Mouse (Mus musculus) Patski (cell line): Measurements from ENCODE around the gene Cfap299. TPM values are rescaled to one million over a fixed set of nuclear protein-coding genes. Genes with fewer than 3 reads are reported as not detected.

ENCODE experiments used
- ATAC-seq: fragments of 100-300 bp; one replicate; pipeline ENCODE4 v1.8.0; 2021
- CTCF ChIA-PET: fragments of 350-600 bp; sonication (Branson Sonifier 250); formaldehyde crosslinking; loops from one replicate; lab custom pipeline; 2022; ENCODE audit warnings: inconsistent platforms; lab: Charles Lee
- POLR2A ChIA-PET: fragments of 350-600 bp; sonication (Branson Sonifier 250); formaldehyde crosslinking; loops from one replicate; lab custom pipeline; 2022; ENCODE audit warnings: antibody characterized with exemption, inconsistent platforms; lab: Charles Lee
- DNase-seq: peaks from one replicate; pipeline ENCODE4 v3.0.0-alpha.2; 2011; ENCODE audit warnings: low read depth, low spot score
- H3K27me3 ChIP-seq: fragments of 371-371 bp; one replicate; pipeline ENCODE4 v1.5.1; 2021
- CTCF ChIP-seq: fragments of 100-300 bp; IDR thresholded peaks from one replicate; pipeline ENCODE4 v1.5.1; 2021
- in situ Hi-C: fragments of 300-500 bp; cut with MboI; formaldehyde crosslinking; loops from 3 replicates; pipeline ENCODE4 v1.11.1; 2018; ENCODE audit warnings: low pct_unique_long_range_greater_than_20kb, mixed read lengths
- polyA plus RNA-seq: library from polyadenylated mRNA; unstranded; gene quantifications from one replicate; pipeline ENCODE4 v1.2.3, GENCODE M21; 2021

Gene Cfap299
- polyA plus RNA-seq, 1 experiment from 2014 or later, result 0.23 TPM

DNA sequence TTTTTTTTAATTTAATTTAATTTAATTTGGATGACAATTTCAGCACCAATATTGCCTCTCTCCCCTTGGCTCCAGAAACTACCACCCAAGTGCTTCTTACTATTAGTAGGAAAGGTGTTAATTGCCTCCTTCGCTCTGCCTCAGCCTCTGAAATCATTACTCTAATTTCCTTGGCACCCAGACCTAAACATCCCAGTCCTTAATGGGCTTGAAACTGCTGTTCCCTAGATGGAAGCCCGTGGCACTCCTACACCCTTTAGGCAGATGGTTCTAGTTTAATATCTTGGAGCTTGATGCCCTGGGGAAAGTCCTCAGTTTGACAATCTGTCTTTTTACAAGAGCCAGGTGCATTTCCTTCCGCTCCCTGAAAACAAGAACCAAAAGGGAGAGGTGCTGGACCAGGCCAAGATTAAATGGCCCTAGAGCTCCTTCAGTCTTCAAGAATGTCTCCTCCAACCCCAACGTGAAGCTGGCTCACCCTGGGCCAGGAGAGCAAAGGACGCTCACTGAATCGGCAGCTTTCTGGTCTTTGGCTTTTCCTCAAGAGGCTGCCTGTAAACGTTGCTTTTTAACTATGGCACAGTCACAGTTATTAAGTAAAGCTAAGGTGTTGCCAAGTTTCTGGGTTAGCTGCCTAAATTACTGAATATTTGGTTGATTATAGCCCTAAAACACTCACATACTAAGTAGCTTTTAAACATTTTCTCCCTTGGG is 461.9 kb downstream of the Cfap299 start:
- DNase-seq, result no peak
- no peaks in the 10 kb centered on the region for H3K27me3 ChIP-seq
- no peak for ATAC-seq
- POLR2A ChIA-PET, result interaction anchor here (1.5 kb wide), 1 partner anchor 43 kb away, joined by 3 read pairs; no protein-coding TSS in a partner anchor
- in situ Hi-C loops, result no loop called here
- CTCF ChIA-PET, result interaction anchor here (0.9 to 1.2 kb wide), 4 partner anchors 9 to 25 kb away, joined by 3 to 4 read pairs (median 3); no protein-coding TSS in a partner anchor
- no peak for TF ChIP-seq CTCF

DNA sequence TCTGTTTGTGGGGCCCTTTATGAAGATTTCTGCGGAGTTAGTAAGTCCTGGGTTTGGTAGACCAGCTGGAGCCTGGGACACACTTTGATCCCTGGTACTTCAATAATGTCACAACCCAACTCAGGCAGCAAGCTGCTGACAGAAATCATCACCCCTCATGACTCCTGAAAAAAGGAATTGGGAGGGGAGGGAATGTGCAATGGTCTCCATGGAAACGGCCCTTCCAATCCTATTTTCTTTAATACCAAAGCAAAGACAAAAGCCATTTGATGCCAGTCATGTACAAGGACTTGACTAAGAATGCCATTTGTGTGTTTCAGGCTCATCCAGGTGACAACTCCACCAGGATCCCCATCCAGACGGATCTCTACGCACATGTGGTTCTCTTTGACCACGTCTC is 472.4 kb downstream of the Cfap299 start:
- TF ChIP-seq CTCF, result no peak
- in situ Hi-C loops, result no loop called here
- POLR2A ChIA-PET, result no interaction called here
- no peaks in the 10 kb centered on the region for H3K27me3 ChIP-seq
- CTCF ChIA-PET, result interaction anchor here (0.7 to 1.9 kb wide), 3 partner anchors 10 to 35 kb away, joined by 3 to 4 read pairs (median 4); no protein-coding TSS in a partner anchor
- DNase-seq (no peak), ATAC-seq (no peak)

DNA sequence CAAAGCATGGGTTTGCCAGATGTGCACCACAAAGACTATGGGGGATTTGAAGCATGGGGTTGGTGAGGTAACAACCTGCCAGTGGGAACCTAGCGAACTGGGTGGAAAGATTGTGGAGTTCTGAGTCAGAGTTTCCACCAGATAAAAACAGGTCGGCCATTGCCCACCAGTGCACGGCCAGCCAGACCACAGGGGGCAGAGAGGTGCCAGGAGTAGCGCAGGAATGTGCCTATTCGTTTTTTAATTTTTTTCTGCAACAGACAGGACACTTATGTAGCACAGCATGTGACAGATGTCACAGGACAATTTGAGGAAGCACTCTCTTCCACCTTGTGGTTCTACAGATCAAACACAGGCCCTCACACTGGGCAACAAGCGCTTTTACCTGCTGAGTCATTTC is 475.7 kb downstream of the Cfap299 start:
- POLR2A ChIA-PET, result interaction anchor here (0.6 kb wide), 1 partner anchor 79 kb away, joined by 3 read pairs; no protein-coding TSS in a partner anchor
- no peak for ATAC-seq
- no peak for TF ChIP-seq CTCF
- CTCF ChIA-PET, result no interaction called here
- no peaks in the 10 kb centered on the region for H3K27me3 ChIP-seq
- DNase-seq, result no peak
- in situ Hi-C loops, result no loop called here

DNA sequence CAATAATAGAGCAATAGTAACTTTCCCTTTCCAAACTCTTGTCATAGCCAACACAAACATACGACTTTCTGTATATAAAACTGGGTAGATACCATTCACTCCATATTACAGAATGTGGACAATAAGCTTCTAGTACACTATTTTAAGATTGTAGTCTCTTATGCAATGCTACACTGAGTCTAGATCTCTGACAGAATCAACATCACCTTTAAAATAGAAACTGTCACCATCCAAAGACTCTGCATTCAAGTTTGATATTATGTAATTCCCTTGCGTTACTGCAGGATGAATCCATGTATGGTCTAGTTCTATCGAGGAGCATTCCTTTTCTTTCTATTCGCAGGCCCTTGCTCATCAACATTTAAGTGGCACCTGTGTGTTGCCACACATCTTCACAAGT is 477.4 kb downstream of the Cfap299 start:
- ATAC-seq (no peak), DNase-seq (no peak)
- TF ChIP-seq CTCF, result no peak
- ChIA-PET CTCF (interaction anchor here (1.3 kb wide), 1 partner anchor 22 kb away, joined by 3 read pairs; no protein-coding TSS in a partner anchor), POLR2A (interaction anchor here (0.6 kb wide), 1 partner anchor 337 kb away, joined by 3 read pairs; no protein-coding TSS in a partner anchor)
- H3K27me3 ChIP-seq, result no peaks in the 10 kb centered on the region
- in situ Hi-C loops, result no loop called here

DNA sequence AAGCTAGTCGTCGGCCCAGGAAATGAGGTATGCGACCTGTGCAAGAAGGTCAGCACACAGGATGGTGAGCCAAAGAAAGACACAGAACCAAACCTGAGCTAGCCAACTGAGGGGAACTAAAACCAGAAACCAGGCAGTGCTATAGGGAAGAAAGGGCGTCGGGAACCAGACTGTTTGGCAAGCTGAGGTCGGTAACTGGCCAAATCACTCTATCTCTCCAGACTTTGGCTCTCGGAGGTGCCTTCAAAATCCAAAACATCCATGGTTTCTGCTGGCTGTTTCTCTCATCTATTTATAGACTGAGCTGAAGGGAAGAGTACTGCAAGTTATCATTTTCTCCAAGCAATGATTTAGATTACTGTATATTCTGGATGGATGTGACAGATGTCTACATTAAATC is 477.9 kb downstream of the Cfap299 start:
- H3K27me3 ChIP-seq, result no peaks in the 10 kb centered on the region
- POLR2A ChIA-PET, result interaction anchor here (0.6 kb wide), 1 partner anchor 337 kb away, joined by 3 read pairs; no protein-coding TSS in a partner anchor
- DNase-seq (no peak), ATAC-seq (no peak)
- CTCF ChIA-PET, result no interaction called here
- in situ Hi-C loops, result no loop called here
- TF ChIP-seq CTCF, result no peak

DNA sequence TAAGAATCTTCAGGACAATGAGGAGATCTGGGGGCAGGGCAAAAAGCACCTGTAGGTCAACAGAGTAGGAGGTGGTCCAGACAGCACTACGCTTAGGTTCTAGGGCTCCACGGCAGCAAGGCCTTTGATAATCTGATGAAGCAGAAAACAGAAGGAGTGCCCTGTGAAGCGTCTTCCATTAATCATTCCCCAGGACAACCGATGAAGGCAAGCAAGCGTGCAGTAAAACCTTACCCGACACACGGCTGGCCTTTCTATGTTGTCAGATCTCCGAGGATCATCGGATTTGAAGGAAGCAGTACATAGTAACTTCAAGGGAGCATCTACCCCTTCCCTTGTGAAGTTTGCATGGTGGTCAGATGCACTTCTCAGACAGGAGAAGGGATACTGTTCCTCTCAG is 478.8 kb downstream of the Cfap299 start:
- CTCF ChIA-PET, result interaction anchor here (0.8 kb wide), 1 partner anchor 10 kb away, joined by 3 read pairs; no protein-coding TSS in a partner anchor

DNA sequence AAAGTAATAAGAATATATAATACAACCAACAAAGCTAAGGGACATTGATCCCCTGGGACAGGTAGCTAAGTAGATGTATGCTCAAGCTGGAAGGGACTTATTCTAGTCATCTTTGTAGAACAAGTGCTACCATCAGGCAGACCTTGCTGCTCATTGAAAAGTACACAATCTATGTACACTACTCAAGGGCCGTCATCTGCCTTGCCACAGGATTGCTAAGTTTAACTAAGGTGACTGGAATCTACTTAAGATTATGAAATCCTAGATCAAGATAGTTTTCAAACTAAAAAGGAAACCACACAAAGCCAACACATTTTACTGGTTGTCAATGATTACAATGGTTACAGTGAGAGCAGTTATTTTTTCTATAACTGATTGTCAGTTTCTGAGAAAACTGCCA is 483.3 kb downstream of the Cfap299 start:
- ChIA-PET POLR2A (no interaction called here), CTCF (interaction anchor here (0.8 kb wide), 2 partner anchors 11 to 22 kb away, joined by 3 read pairs; no protein-coding TSS in a partner anchor)
- in situ Hi-C loops, result no loop called here
- ATAC-seq (no peak), DNase-seq (no peak)
- TF ChIP-seq CTCF, result no peak
- H3K27me3 ChIP-seq, result no peaks in the 10 kb centered on the region

More for the DNA sequence above, 478.8 kb downstream of the Cfap299 start:
- no peaks in the 10 kb centered on the region for H3K27me3 ChIP-seq
- TF ChIP-seq CTCF, result no peak
- ATAC-seq, result no peak
- in situ Hi-C loops, result no loop called here
- no peak for DNase-seq
- POLR2A ChIA-PET, result no interaction called here

DNA sequence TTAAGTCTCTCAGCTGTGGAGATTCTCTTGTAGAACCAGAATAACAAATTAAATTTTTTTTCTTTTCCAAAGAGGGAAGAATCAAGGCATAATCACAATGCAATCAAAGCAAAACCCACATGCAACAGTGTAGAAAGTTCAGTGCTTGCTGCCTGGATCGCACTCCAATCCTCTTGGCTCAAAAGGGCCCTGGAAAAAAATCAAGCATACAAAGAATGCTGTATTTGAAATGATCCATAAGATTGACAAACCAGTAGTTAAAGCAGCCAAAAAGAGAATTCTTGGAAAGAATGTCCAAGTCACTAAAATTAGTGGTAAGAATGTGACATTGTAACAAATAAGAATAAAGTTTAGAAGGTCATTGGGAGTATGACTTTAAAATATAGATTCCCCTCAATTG is 486.2 kb downstream of the Cfap299 start:
- no peak for TF ChIP-seq CTCF
- DNase-seq (no peak), ATAC-seq (no peak)
- POLR2A ChIA-PET, result no interaction called here
- H3K27me3 ChIP-seq, result no peaks in the 10 kb centered on the region
- CTCF ChIA-PET, result interaction anchor here (1.5 kb wide), 1 partner anchor 49 kb away, joined by 3 read pairs; no protein-coding TSS in a partner anchor
- in situ Hi-C loops, result no loop called here

DNA sequence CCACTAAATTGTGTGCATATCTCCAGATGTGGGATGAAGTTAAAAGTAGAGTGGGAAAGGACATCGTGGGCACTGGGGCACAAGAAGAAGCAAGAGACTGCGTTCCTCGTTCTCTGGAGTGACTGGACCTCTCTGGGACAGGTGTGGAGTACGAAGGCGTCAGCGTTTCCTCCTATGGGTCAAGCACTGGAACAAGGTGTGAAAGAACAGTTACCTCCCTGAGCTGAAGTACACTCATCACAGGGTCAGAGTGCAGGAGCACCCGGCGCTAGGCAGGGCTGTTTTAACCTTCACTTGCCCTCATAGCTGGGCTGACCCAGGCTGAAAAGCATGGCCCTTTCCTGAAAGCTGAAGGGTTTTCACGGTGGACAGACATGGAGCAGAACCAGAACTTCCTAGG is 504.7 kb downstream of the Cfap299 start:
- ChIA-PET POLR2A (interaction anchor here (1.1 kb wide), 1 partner anchor 42 kb away, joined by 3 read pairs; no protein-coding TSS in a partner anchor), CTCF (interaction anchor here (1.0 to 1.7 kb wide), 7 partner anchors 11 to 485 kb away, joined by 3 to 6 read pairs (median 4); no protein-coding TSS in a partner anchor)
- no peak for DNase-seq
- no peaks in the 10 kb centered on the region for H3K27me3 ChIP-seq
- in situ Hi-C loops, result no loop called here
- no peak for TF ChIP-seq CTCF
- no peak for ATAC-seq

DNA sequence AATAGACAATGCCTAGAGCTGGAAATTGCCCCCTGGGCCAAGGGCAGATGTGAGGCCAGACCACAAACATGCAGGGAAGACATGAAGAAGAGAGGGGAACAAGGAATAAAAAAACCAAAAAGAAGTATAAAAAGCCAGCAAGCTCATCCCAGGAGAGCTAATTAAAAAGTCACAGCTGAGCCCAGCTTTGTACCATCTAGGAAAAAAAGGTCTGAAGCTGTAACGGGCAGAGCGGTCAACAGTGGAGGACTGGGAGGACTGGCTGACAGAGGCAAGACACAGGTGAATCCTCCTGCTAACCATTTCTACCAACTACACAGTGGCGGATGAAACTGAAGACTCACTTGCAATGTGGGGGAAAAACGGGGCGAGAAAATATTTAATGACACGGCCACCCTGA is 505.2 kb downstream of the Cfap299 start:
- DNase-seq, result no peak
- ChIA-PET POLR2A (interaction anchor here (1.1 kb wide), 1 partner anchor 43 kb away, joined by 3 read pairs; no protein-coding TSS in a partner anchor), CTCF (interaction anchor here (0.8 to 1.7 kb wide), 5 partner anchors 10 to 486 kb away, joined by 3 to 6 read pairs (median 4); no protein-coding TSS in a partner anchor)
- no peak for ATAC-seq
- TF ChIP-seq CTCF, result no peak
- in situ Hi-C loops, result no loop called here
- no peaks in the 10 kb centered on the region for H3K27me3 ChIP-seq
